ENCODE assay signal across 8 mouse cellular contexts in the genomic region with DNA sequence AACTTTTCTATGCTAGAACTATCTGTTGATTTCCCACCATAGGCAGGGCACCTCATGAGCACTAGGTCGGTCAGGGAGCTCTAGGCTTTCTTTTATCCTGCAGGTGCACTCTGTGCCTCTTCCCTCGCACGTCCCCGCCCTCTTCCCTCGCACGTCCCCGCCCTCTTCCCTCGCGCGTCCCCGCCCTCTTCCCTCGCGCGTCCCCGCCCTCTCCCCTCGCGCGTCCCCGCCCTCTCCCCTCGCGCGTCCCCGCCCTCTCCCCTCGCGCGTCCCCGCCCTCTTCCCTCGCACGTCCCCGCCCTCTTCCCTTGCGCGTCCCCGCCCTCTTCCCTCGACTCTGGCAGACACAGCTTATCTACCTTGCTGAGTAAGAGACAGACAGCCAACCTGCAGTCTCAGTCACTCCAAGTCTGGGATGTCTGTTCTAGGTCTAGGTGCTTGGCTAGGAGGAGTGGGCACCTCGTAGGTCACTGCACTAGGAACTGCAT. TPM values are rescaled to one million over a fixed set of nuclear protein-coding genes. Genes with fewer than 3 reads are reported as not detected.
DNase-seq lines count a peak whose midpoint lies in the region; ATAC-seq and TF ChIP-seq lines count a peak whose summit lies in the region.

No protein-coding gene starts in this region.

- H3K27ac ChIP-seq in embryonic facial prominence, embryonic 14.5 days (replicated peaks; ENCODE audit: low read depth, low read length) = no peak overlapping the region
- H3K27ac ChIP-seq in heart, postnatal 0 days (ENCODE audit: low read depth) = no peak overlapping the region; the same call in 1 of the 2 replicates

- no peaks in the 10 kb centered on the region for H3K9me3 ChIP-seq in embryonic facial prominence, embryonic 14.5 days (ENCODE audit: control insufficient read depth, low read length)
- no peaks in the 10 kb centered on the region for H3K9me3 ChIP-seq in heart, postnatal 0 days (replicated peaks; ENCODE audit: control insufficient read depth, low read length)

- ATAC-seq in embryonic facial prominence, embryonic 14.5 days (ENCODE audit: low read depth) = peak; percentile 75
- ATAC-seq in heart, postnatal 0 days (ENCODE audit: insufficient read depth, low read depth) = peak; percentile 47; the same call in 1 of the 2 replicates
- peak; percentile 68 for ATAC-seq in megakaryocyte-erythroid progenitor cell, adult 5-6 weeks (replicated peaks; ENCODE audit: low FRiP score, low TSS enrichment, poor library complexity, severe bottlenecking)

- 1% methylated on average over 25 of the region's 35 CpGs for WGBS in embryonic facial prominence, embryonic 14.5 days
- 3% methylated on average over 32 of the region's 35 CpGs for WGBS in heart, postnatal 0 days

- TF ChIP-seq CTCF in heart, postnatal 0 days (IDR thresholded peaks at IDR 0.05; ENCODE audit: low read depth) = no peak

- no peak for TF ChIP-seq EP300 in heart, postnatal 0 days (IDR thresholded peaks at IDR 0.05; ENCODE audit: low read depth)

- DNase-seq in testis, postnatal 14 days (ENCODE audit: low spot score) = peak; percentile 28
- DNase-seq in testis, postnatal 10 days (ENCODE audit: low spot score) = no peak
- DNase-seq in embryonic facial prominence, embryonic 14.5 days (ENCODE audit: low spot score) = peak; percentile 83
- DNase-seq in heart, postnatal 0 days (ENCODE audit: low spot score) = peak; percentile 30
- peak; percentile 56 to 76 for DNase-seq in kidney, postnatal 36 days
- peak; percentile 71 to 84 for DNase-seq in spleen, postnatal 4 days (ENCODE audit: low spot score in 2 of 2)
- no peak for DNase-seq in cerebellum, postnatal 4 days (ENCODE audit: low spot score in 2 of 2)

- H3K36me3 ChIP-seq in embryonic facial prominence, embryonic 14.5 days (ENCODE audit: control insufficient read depth, insufficient read depth, low read length) = no peaks in the 10 kb centered on the region
- H3K36me3 ChIP-seq in heart, postnatal 0 days (replicated peaks; ENCODE audit: control insufficient read depth, insufficient read depth, low read length) = peaks cover 89% of the 10 kb centered on the region

- H3K4me2 ChIP-seq in embryonic facial prominence, embryonic 14.5 days (ENCODE audit: low read depth, low read length) = peak overlapping the region; percentile 49
- peak overlapping the region; percentile 52 for H3K4me2 ChIP-seq in heart, postnatal 0 days (ENCODE audit: low read depth, low read length)

- peak overlapping the region; percentile 27 for H3K4me3 ChIP-seq in embryonic facial prominence, embryonic 14.5 days (ENCODE audit: low read depth, low read length)
- H3K4me3 ChIP-seq in heart, postnatal 0 days (ENCODE audit: low read depth, low read length) = peak overlapping the region; percentile 22

- peak overlapping the region; percentile 28; the same call in 1 of the 2 replicates for H3K9ac ChIP-seq in embryonic facial prominence, embryonic 14.5 days (ENCODE audit: low read depth, low read length)
- H3K9ac ChIP-seq in heart, postnatal 0 days (replicated peaks; ENCODE audit: low read depth, low read length) = no peak overlapping the region

- H3K4me1 ChIP-seq in embryonic facial prominence, embryonic 14.5 days (ENCODE audit: control insufficient read depth, insufficient read depth, low read length) = peaks cover 6% of the 10 kb centered on the region; the same call in 1 of the 2 replicates
- peaks cover 8% of the 10 kb centered on the region for H3K4me1 ChIP-seq in heart, postnatal 0 days (ENCODE audit: control insufficient read depth, insufficient read depth)

- H3K27me3 ChIP-seq in embryonic facial prominence, embryonic 14.5 days (replicated peaks; ENCODE audit: control insufficient read depth, insufficient read depth, low read length) = no peaks in the 10 kb centered on the region
- H3K27me3 ChIP-seq in heart, postnatal 0 days (ENCODE audit: control insufficient read depth, insufficient read depth, low read length) = no peaks in the 10 kb centered on the region

RNA-seq across cellular contexts. Expression of a gene that starts 35.8 kb away (rescaled TPM):
- 5.0 and 5.3 TPM in 2 replicates for polyA plus RNA-seq in embryonic facial prominence, embryonic 14.5 days (2014; fragmentation: Nextera tagmentation; extraction: Ambion mirVana)
- total RNA-seq in heart, postnatal 0 days (2014; rRNA removed; ENCODE audit: low replicate concordance) = 36.7 and 45.4 TPM in 2 replicates
- 3.4 and 4.5 TPM in 2 replicates for polyA plus RNA-seq in heart, postnatal 0 days (2015; fragmentation: Nextera tagmentation; extraction: Ambion mirVana)
- 87.9 and 107 TPM in 2 replicates for total RNA-seq in megakaryocyte-erythroid progenitor cell, adult 5-6 weeks (2014; fragmentation: Nextera tagmentation)
- 69.3 and 77.1 TPM in 2 replicates for total RNA-seq in megakaryocyte-erythroid progenitor cell, adult 5-6 weeks (2017)

Comparison
In these comparisons a context has a peak if more than half of its experiments do, and no peak if none do; other contexts are left out.
1. DNase-seq: peak in testis, postnatal 14 days (single experiment), embryonic facial prominence, embryonic 14.5 days (single experiment), heart, postnatal 0 days (single experiment), kidney, postnatal 36 days (2 of 2) and spleen, postnatal 4 days (2 of 2); none in testis, postnatal 10 days (single experiment) and cerebellum, postnatal 4 days (0 of 2).
2. Peak in every context shown above with its lines, with median percentiles within 50 percentile points of each other: ATAC-seq.